Mouse (Mus musculus): Measurements from ENCODE around the gene Actr5. TPM values are rescaled to one million over a fixed set of nuclear protein-coding genes. Genes with fewer than 3 reads are reported as not detected.

The Actr5 gene
- polyA plus RNA-seq, 1 experiment from 2014 or later = 5.6 TPM

DNA sequence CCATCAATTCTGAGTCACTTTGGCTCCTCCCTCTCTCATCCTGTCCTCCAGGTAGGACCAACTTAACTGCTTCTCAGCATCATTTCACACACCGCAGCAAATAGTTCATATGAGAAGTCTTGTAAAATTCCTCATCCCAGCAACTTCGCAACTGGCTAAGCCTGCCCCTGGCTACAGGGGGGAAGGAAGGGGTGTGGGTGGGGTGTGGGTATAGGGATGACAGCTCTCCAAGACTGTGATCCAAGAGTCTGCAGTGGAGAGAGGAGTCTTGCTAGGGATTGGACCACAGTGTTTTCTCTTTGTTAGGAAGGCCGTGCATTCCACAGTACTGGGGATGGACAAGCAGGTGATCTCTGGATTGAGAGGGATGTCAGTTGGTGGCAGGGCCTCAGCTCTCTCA is 60.2 kb downstream of the Actr5 start:
- Histone ChIP-seq H3K27me3 (ENCODE audit: control insufficient read depth, insufficient read depth, low read length) (no peaks in the 10 kb centered on the region), H3K27ac (ENCODE audit: low read length) (no peak overlapping the region), H3K9ac (ENCODE audit: low read length) (no peak overlapping the region), H3K36me3 (ENCODE audit: control insufficient read depth, insufficient read depth) (no peaks in the 10 kb centered on the region), H3K4me3 (ENCODE audit: low read length) (no peak overlapping the region), H3K9me3 (replicated peaks; ENCODE audit: control insufficient read depth, low read length) (no peaks in the 10 kb centered on the region), H3K4me2 (ENCODE audit: low read depth, low read length) (no peak overlapping the region), H3K4me1 (ENCODE audit: control insufficient read depth, insufficient read depth, low read length) (peaks cover 15% of the 10 kb centered on the region)
- 80% methylated on average over 3 of the region's 3 CpGs for WGBS
- no peak for ATAC-seq (replicated peaks; ENCODE audit: extremely low read depth, insufficient read depth, low FRiP score)

DNA sequence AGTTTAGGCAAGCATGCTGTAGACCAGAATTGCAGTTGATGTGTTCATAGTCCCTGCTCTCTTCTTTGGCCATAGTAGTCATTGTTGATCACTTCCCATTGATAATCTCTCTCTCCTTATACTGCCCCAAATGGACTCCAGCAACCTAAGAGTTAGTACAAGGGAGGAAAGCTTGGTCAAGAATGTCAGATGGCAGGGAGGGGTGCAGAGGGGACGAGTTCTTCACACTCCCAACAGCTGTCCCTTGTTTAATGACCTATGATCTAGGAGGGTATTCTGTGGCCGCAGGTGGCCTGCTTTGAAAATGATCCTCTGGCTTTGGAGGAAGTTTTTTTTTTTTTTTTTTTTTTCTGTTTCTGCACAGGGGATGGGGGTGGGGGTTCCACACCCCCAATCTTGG is 61.7 kb downstream of the Actr5 start:
- no peak overlapping the region for H3K4me2 ChIP-seq (ENCODE audit: low read depth, low read length)
- H3K9me3 ChIP-seq (replicated peaks; ENCODE audit: control insufficient read depth, low read length) = no peaks in the 10 kb centered on the region
- no peak for ATAC-seq (replicated peaks; ENCODE audit: extremely low read depth, insufficient read depth, low FRiP score)
- H3K4me1 ChIP-seq (ENCODE audit: control insufficient read depth, insufficient read depth, low read length) = peaks cover 16% of the 10 kb centered on the region
- H3K36me3 ChIP-seq (ENCODE audit: control insufficient read depth, insufficient read depth) = no peaks in the 10 kb centered on the region
- no peak overlapping the region for H3K9ac ChIP-seq (ENCODE audit: low read length)
- H3K4me3 ChIP-seq (ENCODE audit: low read length) = no peak overlapping the region
- no peak overlapping the region for H3K27ac ChIP-seq (ENCODE audit: low read length)
- no peaks in the 10 kb centered on the region for H3K27me3 ChIP-seq (ENCODE audit: control insufficient read depth, insufficient read depth, low read length)
- whole genome bisulfite sequencing = 60% methylated on average over 2 of the region's 2 CpGs

DNA sequence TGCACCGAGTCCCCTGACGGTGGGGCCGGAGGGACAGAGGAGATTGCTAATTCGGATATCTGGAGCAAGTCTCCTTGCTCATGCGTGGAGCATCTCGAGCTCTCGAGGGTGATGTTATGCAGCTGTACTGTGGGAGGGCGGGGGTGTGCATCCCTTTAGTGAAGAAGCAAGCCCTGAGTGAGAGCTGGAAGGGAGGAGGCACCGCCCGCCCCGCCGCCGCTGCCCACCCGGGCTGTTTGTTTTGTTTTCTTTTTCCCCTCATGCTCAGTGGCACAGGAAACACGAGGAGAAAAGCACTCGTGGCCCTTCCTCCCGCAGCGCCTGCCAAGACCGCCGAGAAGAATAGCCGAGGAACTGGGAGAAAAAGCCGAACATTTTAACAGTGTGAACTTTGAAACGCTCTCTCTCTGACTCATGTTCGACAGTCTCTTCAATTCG is 63.1 kb downstream of the Actr5 start:
- H3K4me2 ChIP-seq (ENCODE audit: low read depth, low read length) = peak overlapping the region; percentile 42
- H3K4me1 ChIP-seq (ENCODE audit: control insufficient read depth, insufficient read depth, low read length) = peaks cover 16% of the 10 kb centered on the region
- peak overlapping the region; percentile 74 for H3K27ac ChIP-seq (ENCODE audit: low read length)
- no peaks in the 10 kb centered on the region for H3K36me3 ChIP-seq (ENCODE audit: control insufficient read depth, insufficient read depth)
- ATAC-seq (replicated peaks; ENCODE audit: extremely low read depth, insufficient read depth, low FRiP score) = no peak; the same call in 1 of the 2 replicates
- 40% methylated on average over 25 of the region's 25 CpGs for WGBS
- H3K4me3 ChIP-seq (ENCODE audit: low read length) = peak overlapping the region; percentile 15; the same call in 1 of the 2 replicates
- no peaks in the 10 kb centered on the region for H3K9me3 ChIP-seq (replicated peaks; ENCODE audit: control insufficient read depth, low read length)
- no peaks in the 10 kb centered on the region for H3K27me3 ChIP-seq (ENCODE audit: control insufficient read depth, insufficient read depth, low read length)
- H3K9ac ChIP-seq (ENCODE audit: low read length) = no peak overlapping the region

MicroRNAs encoded within 50 kb of the gene (microRNA counts, 519-probe panel; counts per million panel counts)
- 1,819 counts per million, percentile 15 among the panel's probes with 10 or more counts for microRNA mmu-miR-3474

Small RNA genes lying within 50 kb of the gene (microRNA-seq; reads per million reads assigned to microRNA genes)
- gene Mir3474 = 2.7 reads per million, percentile 9 among the genes with 10 or more reads in this experiment

Other genes starting within 250 kb of the Actr5 start
- gene Snhg11, start 249.2 kb upstream of the Actr5 start, polyA plus RNA-seq (2015; fragmentation: Nextera tagmentation; extraction: Ambion mirVana) = 0.55 and 1.4 TPM in 2 replicates
- 9.1 and 10.3 TPM in 2 replicates for gene Ralgapb, start 215.0 kb upstream of the Actr5 start, polyA plus RNA-seq (2015; fragmentation: Nextera tagmentation; extraction: Ambion mirVana)
- not detected in 2 replicates for gene Adig, start 122.3 kb upstream of the Actr5 start, polyA plus RNA-seq (2015; fragmentation: Nextera tagmentation; extraction: Ambion mirVana)
- not detected in 2 replicates for gene Arhgap40, start 112.1 kb upstream of the Actr5 start, polyA plus RNA-seq (2015; fragmentation: Nextera tagmentation; extraction: Ambion mirVana)
- not detected in 2 replicates for gene Slc32a1, start 14.1 kb upstream of the Actr5 start, polyA plus RNA-seq (2015; fragmentation: Nextera tagmentation; extraction: Ambion mirVana)
- 7.1 and 8.2 TPM in 2 replicates for gene Ppp1r16b, start 40.5 kb downstream of the Actr5 start, polyA plus RNA-seq (2015; fragmentation: Nextera tagmentation; extraction: Ambion mirVana)
- gene Fam83d, start 143.2 kb downstream of the Actr5 start, polyA plus RNA-seq (2015; fragmentation: Nextera tagmentation; extraction: Ambion mirVana) = 58.2 and 61.4 TPM in 2 replicates
- gene Dhx35, start 169.9 kb downstream of the Actr5 start, polyA plus RNA-seq (2015; fragmentation: Nextera tagmentation; extraction: Ambion mirVana) = 14.4 and 15.5 TPM in 2 replicates

Data from heart, embryonic 16.5 days (tissue).